Mouse (Mus musculus) stomach, postnatal 0 days (tissue): ENCODE results near the gene Prrg1.

Experiments
- CTCF ChIP-seq: IDR thresholded peaks from 2 replicates; pipeline ENCODE4 v1.5.1; 2016; ENCODE audit warnings: antibody characterized with exemption, low read depth, mild to moderate bottlenecking, moderate library complexity
- EP300 ChIP-seq: optimal IDR thresholded peaks from 2 replicates; pipeline ENCODE3; 2016; ENCODE audit warnings: antibody characterized with exemption

DNA sequence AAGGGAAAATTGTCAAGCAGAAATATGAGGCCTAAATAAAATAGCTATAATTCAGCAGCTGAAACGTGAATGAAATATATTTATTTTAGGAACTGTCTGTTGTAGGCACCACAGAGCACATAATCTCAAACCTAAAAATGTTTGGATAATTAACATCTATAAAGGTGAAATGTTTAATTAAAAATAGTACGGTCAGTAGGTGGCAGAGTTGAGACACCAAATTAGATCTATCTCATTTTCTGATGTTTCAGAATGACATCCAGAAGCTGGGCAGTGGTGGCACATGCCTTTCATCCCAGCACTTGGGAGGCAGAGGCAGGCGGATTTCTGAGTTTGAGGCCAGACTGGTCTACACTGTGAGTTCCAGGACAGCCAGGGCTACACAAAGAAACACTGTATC lies 104.0 kb downstream of the Prrg1 start:
- TF ChIP-seq CTCF (peak; percentile 25; the same call in 1 of the 2 replicates), EP300 (no peak)
